ENCODE assay signal across 17 mouse cellular contexts in genomic region chr5:30545698-30546097, GRCm38 (mm10). TPM values are rescaled to one million over a fixed set of nuclear protein-coding genes. Genes with fewer than 3 reads are reported as not detected.
DNase-seq lines count a peak whose midpoint lies in the region; ATAC-seq and TF ChIP-seq lines count a peak whose summit lies in the region.
"Had no signal": no experiment of that assay in that cellular context is flagged by ENCODE, and none has a peak within 500 bp of the region (broad histone marks: within the 10 kb centered on the region; RNA-seq: fewer than 3 reads in every experiment).

Cib4 (minus strand) TSS chr5:30545836.

- no peak within 1 kb of the TSS for H3K9ac ChIP-seq in embryonic facial prominence, embryonic 14.5 days (ENCODE audit: low read depth, low read length)
- H3K9ac ChIP-seq in liver, embryonic 11.5 days (ENCODE audit: low read depth, low read length): no peak within 1 kb of the TSS
- H3K9ac ChIP-seq: forebrain, postnatal 0 days had no signal

- ATAC-seq in embryonic facial prominence, embryonic 14.5 days (ENCODE audit: low read depth): no peak
- no peak for ATAC-seq in liver, embryonic 11.5 days (replicated peaks; ENCODE audit: low FRiP score)
- ATAC-seq: forebrain, postnatal 0 days had no signal

- TF ChIP-seq CTCF in testis, adult 2 months (IDR thresholded peaks at IDR 0.05; ENCODE audit: control insufficient read depth, insufficient read depth, insufficient replicate concordance, low read depth, low read length): no peak

- H3K36me3 ChIP-seq in testis, adult 2 months (ENCODE audit: control insufficient read depth, insufficient read depth, low read length): no peaks in the 10 kb centered on the region
- H3K36me3 ChIP-seq in embryonic facial prominence, embryonic 14.5 days (ENCODE audit: control insufficient read depth, insufficient read depth, low read length): no peaks in the 10 kb centered on the region
- no peaks in the 10 kb centered on the region for H3K36me3 ChIP-seq in liver, embryonic 11.5 days (ENCODE audit: control insufficient read depth, insufficient read depth, low read length)

- no peaks in the 10 kb centered on the region for H3K9me3 ChIP-seq in embryonic facial prominence, embryonic 14.5 days (ENCODE audit: control insufficient read depth, low read length)
- H3K9me3 ChIP-seq in liver, embryonic 11.5 days (ENCODE audit: control insufficient read depth, low read length): no peaks in the 10 kb centered on the region

- H3K4me2 ChIP-seq in embryonic facial prominence, embryonic 14.5 days (ENCODE audit: low read depth, low read length): no peak within 1 kb of the TSS
- H3K4me2 ChIP-seq in liver, embryonic 11.5 days: no peak within 1 kb of the TSS

- peak within 1 kb of the TSS; percentile 66 for H3K4me3 ChIP-seq in testis, adult 2 months (ENCODE audit: control insufficient read depth, low read depth, low read length)
- no peak within 1 kb of the TSS for H3K4me3 ChIP-seq in embryonic facial prominence, embryonic 14.5 days (ENCODE audit: low read depth, low read length)
- no peak within 1 kb of the TSS for H3K4me3 ChIP-seq in liver, embryonic 11.5 days (ENCODE audit: low read depth, low read length)

- peak; percentile 41 for DNase-seq in embryo, embryonic 10 days (ENCODE audit: low spot score)
- no peak for DNase-seq in embryo, embryonic 9.5 days (ENCODE audit: extremely low spot score)
- DNase-seq in testis, postnatal 14 days (ENCODE audit: low spot score): no peak
- DNase-seq in embryonic facial prominence, embryonic 14.5 days (ENCODE audit: low spot score): peak; percentile 30
- DNase-seq in mesoderm, embryonic 11.5 days (ENCODE audit: low read depth, low spot score): peak; percentile 14
- no peak for DNase-seq in cerebellum, adult 8-10 months
- no peak for DNase-seq in liver, embryonic 11.5 days (ENCODE audit: low spot score)
- DNase-seq: cerebellum, adult 9-10 months; forebrain, postnatal 0 days; heart, postnatal 36 days; left cerebral cortex, postnatal 4 days; right cerebral cortex, postnatal 4 days had no signal

- peak; percentile 47; the same call in 1 of the 2 replicates for TF ChIP-seq POLR2A in testis, adult 2 months (IDR thresholded peaks at IDR 0.05; ENCODE audit: control insufficient read depth, low read depth, low read length)

- no peaks in the 10 kb centered on the region; the same call in 1 of the 2 replicates for H3K4me1 ChIP-seq in testis, adult 2 months (ENCODE audit: control insufficient read depth, insufficient read depth, low read length)
- no peaks in the 10 kb centered on the region for H3K4me1 ChIP-seq in embryonic facial prominence, embryonic 14.5 days (ENCODE audit: control insufficient read depth, insufficient read depth, low read length)
- H3K4me1 ChIP-seq in liver, embryonic 11.5 days (replicated peaks; ENCODE audit: control insufficient read depth, insufficient read depth, low read length): no peaks in the 10 kb centered on the region

- no peak within 1 kb of the TSS for H3K27ac ChIP-seq in testis, adult 2 months (ENCODE audit: control insufficient read depth, insufficient read depth, low read depth, low read length)
- no peak within 1 kb of the TSS for H3K27ac ChIP-seq in embryonic facial prominence, embryonic 14.5 days (replicated peaks; ENCODE audit: low read depth, low read length)
- H3K27ac ChIP-seq in liver, embryonic 11.5 days (ENCODE audit: low read depth, low read length): no peak within 1 kb of the TSS
- H3K27ac ChIP-seq: macrophage had no signal

- H3K27me3 ChIP-seq in testis, adult 2 months (ENCODE audit: control insufficient read depth, insufficient read depth, low read length): no peaks in the 10 kb centered on the region
- no peaks in the 10 kb centered on the region for H3K27me3 ChIP-seq in embryonic facial prominence, embryonic 14.5 days (replicated peaks; ENCODE audit: control insufficient read depth, insufficient read depth, low read length)
- no peaks in the 10 kb centered on the region; the same call in 1 of the 2 replicates for H3K27me3 ChIP-seq in liver, embryonic 11.5 days (replicated peaks; ENCODE audit: control insufficient read depth, insufficient read depth, low read length)

- WGBS in embryonic facial prominence, embryonic 14.5 days: 34% methylated on average over 2 of the region's 2 CpGs
- WGBS in liver, embryonic 11.5 days: 39% methylated on average over 2 of the region's 2 CpGs

RNA-seq across cellular contexts. Expression of gene Cib4, which starts in this region (rescaled TPM):
- polyA plus RNA-seq in testis, adult 2 months (2012; rRNA removed): 95.4 and 97.7 TPM in 2 replicates
- not detected in 2 replicates for polyA plus RNA-seq in embryonic facial prominence, embryonic 14.5 days (2014; fragmentation: Nextera tagmentation; extraction: Ambion mirVana)
- polyA plus RNA-seq in liver, embryonic 11.5 days (2014; fragmentation: Nextera tagmentation; extraction: Ambion mirVana): not detected in 2 replicates
- polyA plus RNA-seq: C2C12; forebrain, postnatal 0 days; intestine, embryonic 14.5 days; macrophage; stomach, embryonic 16.5 days had no signal

Comparison
In these comparisons a context has a peak if more than half of its experiments do, and no peak if none do; other contexts are left out.
1. RNA of gene Cib4 (polyA plus RNA-seq): 95.4 to 97.7 TPM in testis, adult 2 months; not detected in embryonic facial prominence, embryonic 14.5 days and not detected in liver, embryonic 11.5 days; every median in the first group is over 10 times any median in the second.
2. DNase-seq: peak in embryo, embryonic 10 days (single experiment) and mesoderm, embryonic 11.5 days (single experiment); none in embryo, embryonic 9.5 days (single experiment), testis, postnatal 14 days (single experiment), cerebellum, adult 8-10 months (single experiment) and liver, embryonic 11.5 days (single experiment).
3. Peak in DNase-seq in embryonic facial prominence, embryonic 14.5 days; RNA of the gene not detected or under 1 TPM.